Mouse (Mus musculus): ENCODE measurements around the gene Actr5.

Gene Actr5

DNA sequence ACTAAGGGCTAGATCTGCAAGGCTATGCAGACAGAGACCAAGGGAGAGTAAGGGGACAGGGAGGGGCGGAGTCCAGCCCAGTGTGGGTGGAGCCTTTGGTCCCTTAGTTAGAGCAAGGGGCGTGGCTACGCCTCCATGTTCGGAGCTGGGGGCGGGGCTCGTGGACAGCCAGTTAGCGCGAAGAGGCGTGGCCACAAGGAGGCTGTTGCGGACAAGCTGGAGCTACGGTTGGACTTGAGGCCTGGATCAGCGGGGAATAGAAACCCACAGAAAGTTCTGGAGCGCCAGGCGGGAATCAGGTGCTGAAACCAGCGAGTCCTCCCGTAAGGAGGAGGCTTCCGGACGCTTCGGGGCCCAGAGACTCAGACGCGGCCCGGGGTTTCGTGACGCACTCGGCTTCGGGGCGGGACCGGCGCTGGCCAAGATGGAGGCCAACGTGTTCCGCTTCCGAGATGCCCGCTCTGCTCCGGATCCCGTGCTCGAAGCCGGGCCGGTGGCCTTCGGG is at the start of gene Actr5:
Actr5 (plus strand) TSS at position 171 of the 505 bp plus-strand sequence.
- DNase-seq (ENCODE audit: low spot score), result peak; percentile 96

DNA sequence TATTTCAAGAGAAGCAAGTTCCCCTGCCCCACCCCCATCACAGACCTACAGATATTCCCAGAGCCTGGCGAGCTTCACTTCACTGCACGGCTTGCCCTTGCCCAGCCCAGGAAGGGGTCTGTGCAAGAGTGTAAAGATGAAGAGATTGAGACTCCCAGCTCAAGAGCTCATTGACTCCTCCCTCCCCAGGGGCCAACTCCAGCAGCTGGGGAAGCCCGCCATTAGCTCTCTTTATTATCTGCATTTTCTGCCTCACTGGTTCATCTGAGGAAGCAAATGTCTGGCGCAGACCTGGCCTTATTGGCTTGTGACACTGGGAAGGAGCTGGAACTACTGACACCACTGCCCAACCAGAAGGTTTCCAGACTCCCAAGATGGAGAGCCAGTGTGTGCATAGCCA is 44.7 kb upstream of the Actr5 start:
- peak; percentile 83 for DNase-seq (ENCODE audit: low spot score)

GRCm38 (mm10) chr2:158584621-158585358 is 39.9 kb upstream of the Actr5 start:
- no peak for DNase-seq (ENCODE audit: low spot score)

DNA sequence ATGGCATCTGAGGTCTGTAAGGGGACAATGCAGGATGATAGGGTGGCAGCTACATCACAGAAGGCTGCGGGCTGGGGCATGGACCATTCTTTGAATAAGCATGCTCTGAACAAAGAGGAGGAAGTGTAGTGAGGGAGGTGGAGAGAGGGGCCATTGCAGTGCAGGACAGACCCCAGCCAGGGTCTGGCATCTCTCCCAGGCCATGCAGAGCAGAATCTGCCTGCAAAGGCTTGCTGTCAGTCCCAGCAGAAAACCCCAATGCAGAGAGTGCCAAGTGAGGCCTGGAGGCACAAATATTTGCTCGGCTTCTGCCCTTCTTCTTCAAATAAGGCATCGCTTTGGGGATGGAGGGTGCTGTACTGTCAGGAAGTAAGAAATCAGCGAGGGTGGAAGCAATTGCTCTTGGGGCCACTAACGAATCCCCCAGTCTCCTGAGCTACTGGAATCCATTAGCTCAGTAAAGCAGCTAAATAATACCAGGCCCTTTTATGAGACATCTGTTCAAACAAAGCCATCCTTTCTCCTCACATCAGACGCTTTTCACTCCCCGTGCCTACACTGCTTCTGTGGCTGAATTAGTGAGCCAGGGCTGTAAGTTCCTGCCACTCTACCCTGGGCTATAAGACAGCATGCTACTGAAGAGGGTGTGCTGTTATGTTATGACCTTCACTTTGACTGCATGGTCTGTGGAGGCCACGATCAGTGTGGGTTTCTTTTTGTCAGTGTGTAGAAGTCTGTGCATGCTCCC is 36.0 kb upstream of the Actr5 start:
- DNase-seq (ENCODE audit: low spot score), result peak; percentile 23

DNA sequence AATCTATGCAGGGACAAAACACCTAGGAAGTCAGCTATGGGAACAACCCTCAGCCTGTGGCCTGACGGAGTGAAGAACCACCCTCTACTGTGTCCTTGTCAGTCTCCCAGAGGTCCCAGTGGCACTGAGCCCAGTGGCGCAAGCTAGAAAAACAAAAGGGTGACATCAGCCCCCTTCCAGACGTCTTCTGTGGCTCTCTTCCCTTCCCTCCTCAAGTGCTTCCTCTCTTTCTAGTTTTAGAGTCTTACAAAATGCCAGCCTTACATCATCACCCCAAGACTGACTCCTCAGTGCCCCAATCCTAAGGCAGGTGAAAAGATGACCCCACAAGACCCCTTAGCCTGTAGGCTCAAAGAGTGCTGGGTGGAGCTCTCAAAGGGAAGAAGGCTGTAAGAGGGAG is 34.2 kb upstream of the Actr5 start:
- DNase-seq (ENCODE audit: low spot score), result no peak

DNA sequence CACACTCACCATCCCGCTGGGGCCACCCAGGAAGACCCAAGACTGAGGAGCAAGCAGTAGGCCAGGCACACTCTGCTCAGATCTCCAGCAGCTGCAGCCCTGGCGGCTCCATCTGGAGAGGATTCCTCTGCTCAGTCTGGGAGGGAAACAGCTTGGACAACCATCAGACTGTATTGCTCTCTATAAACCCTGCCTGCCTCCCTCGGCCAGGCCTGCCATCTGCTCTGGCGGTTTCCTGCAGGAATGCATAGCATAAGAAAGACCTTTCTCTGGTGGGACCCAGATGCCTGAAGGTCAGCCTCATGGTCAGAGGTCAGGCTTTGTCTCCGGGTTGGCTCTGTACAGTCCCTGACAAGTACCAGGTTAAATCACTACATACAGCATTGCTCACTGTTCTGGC is 33.4 kb upstream of the Actr5 start:
- no peak for DNase-seq (ENCODE audit: low spot score)

GRCm38 (mm10) chr2:158593371-158593770 is 31.3 kb upstream of the Actr5 start:
- DNase-seq (ENCODE audit: low spot score), result no peak

DNA sequence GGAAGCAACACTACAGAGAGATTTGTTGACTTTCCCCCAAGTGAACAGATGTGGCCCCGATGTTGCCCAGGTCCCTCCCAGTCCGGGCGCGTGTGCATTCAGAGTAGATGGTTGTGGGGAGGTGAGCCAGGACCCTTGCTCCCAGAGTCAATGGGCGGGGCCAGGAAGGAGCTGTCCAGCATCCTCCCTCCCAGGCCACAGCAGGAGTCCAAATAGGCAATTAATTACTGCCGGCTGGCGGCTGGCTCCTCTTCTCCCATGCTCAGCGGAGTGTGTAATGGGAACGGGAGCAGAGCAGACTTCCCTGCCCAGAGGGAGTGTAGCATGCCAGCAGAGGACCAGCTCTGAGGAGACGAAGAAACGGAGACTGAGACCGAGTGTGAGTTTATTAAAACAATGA is 29.6 kb upstream of the Actr5 start:
- peak; percentile 85 for DNase-seq (ENCODE audit: low spot score)

GRCm38 (mm10) chr2:158595577-158595976 is 29.1 kb upstream of the Actr5 start:
- peak; percentile 28 for DNase-seq (ENCODE audit: low spot score)

- no peak for DNase-seq (ENCODE audit: low spot score)
These were observed 27.9 kb upstream of the Actr5 start for GRCm38 (mm10) chr2:158596803-158597202.

DNA sequence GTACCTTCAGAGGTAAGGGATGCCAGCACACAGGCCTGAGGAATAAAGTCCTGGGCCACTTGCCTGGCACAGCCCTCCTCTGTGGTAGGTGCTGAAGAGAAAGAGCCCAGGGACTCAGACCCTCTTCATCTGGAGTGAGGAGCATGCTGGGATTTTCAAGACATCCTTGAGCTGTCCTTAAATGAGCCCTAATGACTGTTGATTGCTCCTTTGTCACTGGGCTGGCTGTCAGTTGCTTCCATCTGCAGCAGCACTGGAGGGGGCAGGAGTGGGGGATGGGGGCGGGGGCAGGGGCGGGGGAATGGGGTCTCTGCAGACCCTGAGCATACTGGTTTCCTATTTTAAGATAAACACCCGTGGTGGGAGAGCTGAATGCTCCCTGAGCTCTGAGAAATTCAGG is 24.2 kb upstream of the Actr5 start:
- DNase-seq (ENCODE audit: low spot score), result no peak

GRCm38 (mm10) chr2:158601326-158601725 is 23.4 kb upstream of the Actr5 start:
- no peak for DNase-seq (ENCODE audit: low spot score)

- DNase-seq (ENCODE audit: low spot score), result no peak
These were observed 22.0 kb upstream of the Actr5 start for GRCm38 (mm10) chr2:158602663-158603062.

- peak; percentile 38 for DNase-seq (ENCODE audit: low spot score)
These were observed 18.1 kb upstream of the Actr5 start for GRCm38 (mm10) chr2:158606511-158606964.

DNA sequence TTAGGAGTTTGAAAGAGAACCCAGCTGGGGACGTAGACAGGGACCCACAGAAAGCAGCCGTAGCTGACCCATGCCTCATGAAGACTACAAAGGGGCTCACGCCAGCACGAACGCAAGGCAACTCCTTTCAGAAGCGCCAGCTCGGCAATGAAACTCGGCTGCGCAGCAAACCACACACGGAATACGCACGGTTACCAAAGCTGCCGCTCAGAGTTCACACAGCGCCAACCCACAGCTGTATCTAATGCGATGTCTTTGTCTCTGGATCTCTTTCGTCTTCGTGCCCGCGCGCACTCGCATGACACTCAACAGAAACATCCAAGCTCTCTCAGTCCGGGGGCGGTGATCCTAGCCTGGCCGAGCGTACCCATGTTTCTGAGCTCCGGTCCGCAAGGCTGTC is 15.0 kb upstream of the Actr5 start:
- no peak for DNase-seq (ENCODE audit: low spot score)

DNA sequence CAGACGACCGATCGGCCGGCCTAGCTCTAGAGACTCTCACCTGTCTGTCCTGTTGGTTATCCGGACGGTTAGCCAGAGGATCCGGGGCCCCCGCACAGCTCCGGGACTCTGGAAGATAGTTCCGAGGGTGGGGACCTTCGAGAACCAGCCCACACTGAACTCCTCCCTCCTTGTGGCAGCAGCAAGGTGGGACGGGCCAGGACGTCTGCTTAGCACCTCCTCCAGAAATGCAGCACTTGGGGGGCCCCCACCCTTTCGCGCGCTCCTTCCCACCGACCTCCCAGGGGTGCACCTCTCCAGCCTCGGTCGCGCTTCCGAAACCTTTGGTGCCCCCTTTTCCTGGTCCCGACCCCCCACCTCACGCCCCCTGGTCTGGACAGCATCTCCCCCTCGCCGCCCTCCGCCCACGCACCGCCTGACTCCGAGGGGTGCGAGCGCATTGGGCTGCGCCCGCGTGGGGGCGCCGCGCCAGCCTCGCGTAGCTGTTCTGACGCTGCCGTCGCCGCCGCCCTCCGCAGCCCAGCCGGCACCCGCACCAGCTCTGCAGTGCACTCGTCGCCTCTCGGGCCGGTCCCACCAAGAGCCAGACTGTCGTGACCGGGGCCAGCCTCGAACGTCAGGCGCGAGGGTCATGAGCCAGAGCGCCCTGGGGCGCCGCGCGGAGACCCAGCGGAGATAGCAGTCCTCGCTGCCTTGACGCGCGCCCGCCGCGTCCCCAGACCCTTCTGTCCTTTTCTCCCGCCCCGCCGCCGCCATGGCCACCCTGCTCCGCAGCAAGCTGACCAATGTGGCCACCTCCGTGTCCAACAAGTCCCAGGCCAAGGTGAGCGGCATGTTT is 14.0 kb upstream of the Actr5 start, which contains the start of gene Slc32a1:
Slc32a1 (plus strand) TSS at position 280 of the 838 bp plus-strand sequence.
- DNase-seq (ENCODE audit: low spot score), result no peak

GRCm38 (mm10) chr2:158611326-158611719 is 13.4 kb upstream of the Actr5 start:
- DNase-seq (ENCODE audit: low spot score), result no peak

GRCm38 (mm10) chr2:158611726-158612670 is 12.7 kb upstream of the Actr5 start:
- DNase-seq (ENCODE audit: low spot score), result no peak

- DNase-seq (ENCODE audit: low spot score), result no peak
These were observed 11.9 kb upstream of the Actr5 start for GRCm38 (mm10) chr2:158612671-158613250.

DNA sequence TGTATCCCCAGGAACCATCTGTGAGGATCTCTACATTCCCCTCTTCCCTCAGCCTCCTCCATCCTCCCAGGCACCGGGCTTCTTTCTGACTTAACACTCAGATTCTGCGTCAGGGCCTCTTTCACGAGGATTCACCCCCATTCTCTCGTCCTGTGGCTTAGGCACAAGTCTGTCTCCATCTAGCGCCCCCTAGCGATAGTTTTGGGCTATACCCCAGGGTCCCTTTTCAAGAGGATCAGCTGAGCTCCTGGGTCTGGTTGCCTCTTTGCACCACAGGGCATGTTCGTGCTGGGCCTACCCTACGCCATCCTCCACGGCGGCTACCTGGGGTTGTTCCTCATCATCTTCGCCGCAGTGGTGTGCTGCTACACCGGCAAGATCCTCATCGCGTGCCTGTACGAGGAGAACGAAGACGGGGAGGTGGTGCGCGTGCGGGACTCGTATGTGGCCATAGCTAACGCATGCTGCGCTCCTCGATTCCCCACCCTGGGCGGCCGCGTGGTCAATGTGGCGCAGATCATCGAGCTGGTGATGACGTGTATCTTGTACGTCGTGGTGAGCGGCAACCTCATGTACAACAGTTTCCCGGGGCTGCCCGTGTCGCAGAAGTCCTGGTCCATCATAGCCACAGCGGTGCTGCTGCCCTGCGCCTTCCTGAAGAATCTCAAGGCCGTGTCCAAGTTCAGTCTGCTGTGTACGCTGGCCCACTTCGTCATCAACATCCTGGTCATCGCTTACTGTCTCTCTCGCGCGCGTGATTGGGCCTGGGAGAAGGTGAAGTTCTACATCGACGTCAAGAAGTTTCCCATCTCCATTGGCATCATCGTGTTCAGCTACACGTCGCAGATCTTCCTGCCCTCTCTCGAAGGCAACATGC is 10.9 kb upstream of the Actr5 start:
- no peak for DNase-seq (ENCODE audit: low spot score)

All from MN1 (cell line).